Mouse (Mus musculus): ENCODE measurements at regions not wholly inside any gene's neighbourhood (a gene's known extent, or its start where the extent isn't known, plus 50 kb on each side); places are given as distances from the start of the nearest gene placed in this dataset.

DNA sequence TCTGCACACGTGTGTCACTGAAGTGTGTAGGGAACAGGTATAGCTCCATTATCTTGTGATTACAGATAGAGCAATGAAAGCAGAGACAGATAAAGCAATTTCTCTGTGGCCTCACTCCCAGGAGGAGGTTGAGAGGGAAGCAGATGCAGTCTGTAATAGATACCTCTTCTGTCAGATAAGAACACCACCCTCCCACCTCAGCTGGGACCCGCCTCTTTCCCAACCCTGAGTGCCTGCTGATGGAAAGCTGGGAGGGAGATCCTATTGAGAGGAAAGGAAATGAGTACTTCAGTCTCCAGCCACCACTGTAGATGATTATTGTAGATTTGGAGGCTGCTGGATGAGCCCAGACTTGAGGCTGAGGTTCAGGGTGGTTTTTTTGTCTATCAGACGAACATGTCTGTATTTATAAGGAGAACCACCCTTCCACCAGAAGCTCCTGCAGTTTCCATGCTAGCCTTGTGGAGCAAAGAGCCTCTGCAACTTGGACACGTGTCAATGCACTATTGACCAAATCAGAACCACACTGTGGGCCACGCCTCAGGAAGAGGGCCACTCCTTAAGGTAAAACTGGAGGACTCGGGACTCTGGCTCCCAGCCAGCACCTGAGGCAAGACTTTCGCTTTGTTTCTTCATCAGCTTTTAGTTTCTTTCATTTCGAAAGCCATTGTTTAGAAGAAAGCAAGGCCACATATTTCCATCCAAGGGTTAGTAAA lies 55.3 kb upstream of the Plekha5 start:
- 53% methylated on average over 8 of the region's 8 CpGs for WGBS
- H3K36me3 ChIP-seq (ENCODE audit: control insufficient read depth, insufficient read depth, low read length) = no peaks in the 10 kb centered on the region

GRCm38 (mm10) chr6:140367303-140367702 lies 56.6 kb upstream of the Plekha5 start:
- no peak for TF ChIP-seq POLR2A (IDR thresholded peaks at IDR 0.05; ENCODE audit: insufficient read depth, low read depth, low read length)
- no peak overlapping the region for H3K27ac ChIP-seq
- no peak overlapping the region for H3K9ac ChIP-seq (ENCODE audit: low read depth, low read length)
- H3K79me2 ChIP-seq (replicated peaks; ENCODE audit: control insufficient read depth, insufficient read depth, low read length) = no peaks in the 10 kb centered on the region
- no peaks in the 10 kb centered on the region for H3K36me3 ChIP-seq (ENCODE audit: control insufficient read depth, insufficient read depth, low read length)
- no peak overlapping the region for H3K4me3 ChIP-seq
- no peaks in the 10 kb centered on the region for H3K4me1 ChIP-seq (ENCODE audit: control insufficient read depth, insufficient read depth, low read length)
- intact Hi-C loops (cut with DNase I) = no loop called here
- DNase-seq = no peak
- H3K27me3 ChIP-seq (ENCODE audit: control insufficient read depth, insufficient read depth, low read length) = no peaks in the 10 kb centered on the region
- 85% methylated on average over 6 of the region's 6 CpGs for WGBS

More for the DNA sequence above, 55.3 kb upstream of the Plekha5 start:
- Histone ChIP-seq H3K27me3 (ENCODE audit: control insufficient read depth, insufficient read depth, low read length) (no peaks in the 10 kb centered on the region), H3K9ac (ENCODE audit: low read depth, low read length) (no peak overlapping the region), H3K79me2 (replicated peaks; ENCODE audit: control insufficient read depth, insufficient read depth, low read length) (no peaks in the 10 kb centered on the region), H3K4me1 (ENCODE audit: control insufficient read depth, insufficient read depth, low read length) (no peaks in the 10 kb centered on the region), H3K27ac (no peak overlapping the region), H3K4me3 (no peak overlapping the region)
- TF ChIP-seq EP300 (IDR thresholded peaks at IDR 0.05; ENCODE audit: insufficient read depth, low read depth, low read length) (no peak), CTCF (IDR thresholded peaks at IDR 0.05) (no peak), POLR2A (IDR thresholded peaks at IDR 0.05; ENCODE audit: insufficient read depth, low read depth, low read length) (no peak)
- no peak for DNase-seq
- intact Hi-C loops (cut with DNase I) = no loop called here

DNA sequence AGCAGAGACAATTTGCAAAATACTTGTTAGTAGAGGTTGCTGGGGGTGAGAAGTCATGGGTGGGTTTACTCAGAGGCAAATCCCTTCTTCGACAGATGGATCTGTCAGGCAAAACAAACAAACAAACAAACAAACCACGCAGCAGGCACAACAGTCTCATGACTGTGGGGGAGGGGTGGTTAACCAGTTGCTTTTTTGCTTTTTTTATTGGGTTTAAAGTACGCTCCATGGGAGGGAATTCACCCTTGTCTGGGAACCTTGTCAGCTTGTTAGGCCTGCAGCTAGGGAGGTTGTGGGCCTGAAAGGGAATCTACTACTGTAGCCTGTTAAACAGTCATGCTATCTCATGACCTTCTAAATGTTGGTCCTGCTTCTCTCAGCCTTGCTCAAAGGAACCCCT lies 57.1 kb upstream of the Plekha5 start:
- intact Hi-C loops (cut with DNase I) = no loop called here
- H3K4me3 ChIP-seq = no peak overlapping the region
- TF ChIP-seq CTCF (IDR thresholded peaks at IDR 0.05) = no peak
- no peak for TF ChIP-seq POLR2A (IDR thresholded peaks at IDR 0.05; ENCODE audit: insufficient read depth, low read depth, low read length)
- no peak for TF ChIP-seq EP300 (IDR thresholded peaks at IDR 0.05; ENCODE audit: insufficient read depth, low read depth, low read length)
- H3K79me2 ChIP-seq (replicated peaks; ENCODE audit: control insufficient read depth, insufficient read depth, low read length) = no peaks in the 10 kb centered on the region
- DNase-seq = no peak
- 46% methylated on average over 3 of the region's 3 CpGs for WGBS
- H3K36me3 ChIP-seq (ENCODE audit: control insufficient read depth, insufficient read depth, low read length) = no peaks in the 10 kb centered on the region
- H3K9ac ChIP-seq (ENCODE audit: low read depth, low read length) = no peak overlapping the region
- no peaks in the 10 kb centered on the region for H3K4me1 ChIP-seq (ENCODE audit: control insufficient read depth, insufficient read depth, low read length)
- H3K27ac ChIP-seq = no peak overlapping the region
- H3K27me3 ChIP-seq (ENCODE audit: control insufficient read depth, insufficient read depth, low read length) = no peaks in the 10 kb centered on the region

DNA sequence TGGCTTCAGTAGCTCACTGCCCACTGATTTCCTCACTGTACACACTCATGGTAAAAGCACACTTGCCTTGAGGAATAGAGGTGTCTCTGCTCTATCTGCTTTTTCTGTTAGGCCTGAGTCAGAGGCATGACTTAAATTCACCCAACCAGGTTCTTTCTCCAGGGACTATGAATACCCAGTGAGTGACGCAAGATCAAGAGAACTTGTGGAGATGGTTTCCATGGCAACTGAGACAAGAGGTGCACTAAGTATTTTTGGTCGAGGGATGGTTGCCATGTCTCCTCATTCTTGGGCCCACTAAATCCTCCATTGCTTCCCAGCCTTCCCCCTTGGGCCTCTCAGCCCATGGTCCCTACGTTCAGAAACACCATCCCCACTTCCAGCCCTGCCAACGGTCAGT lies 62.9 kb upstream of the Plekha5 start:
- no peak for DNase-seq
- H3K79me2 ChIP-seq (replicated peaks; ENCODE audit: control insufficient read depth, insufficient read depth, low read length) = no peaks in the 10 kb centered on the region
- H3K4me3 ChIP-seq = no peak overlapping the region
- TF ChIP-seq POLR2A (IDR thresholded peaks at IDR 0.05; ENCODE audit: insufficient read depth, low read depth, low read length) (no peak), CTCF (IDR thresholded peaks at IDR 0.05) (no peak), EP300 (IDR thresholded peaks at IDR 0.05; ENCODE audit: insufficient read depth, low read depth, low read length) (no peak)
- WGBS = 78% methylated on average over 4 of the region's 4 CpGs
- no peaks in the 10 kb centered on the region for H3K27me3 ChIP-seq (ENCODE audit: control insufficient read depth, insufficient read depth, low read length)
- intact Hi-C loops (cut with DNase I) = no loop called here
- H3K36me3 ChIP-seq (ENCODE audit: control insufficient read depth, insufficient read depth, low read length) = no peaks in the 10 kb centered on the region
- no peaks in the 10 kb centered on the region for H3K4me1 ChIP-seq (ENCODE audit: control insufficient read depth, insufficient read depth, low read length)
- no peak overlapping the region for H3K9ac ChIP-seq (ENCODE audit: low read depth, low read length)
- H3K27ac ChIP-seq = no peak overlapping the region

GRCm38 (mm10) chr6:140357901-140358300 lies 66.0 kb upstream of the Plekha5 start:
- no peak for DNase-seq
- Histone ChIP-seq H3K9ac (ENCODE audit: low read depth, low read length) (no peak overlapping the region), H3K36me3 (ENCODE audit: control insufficient read depth, insufficient read depth, low read length) (no peaks in the 10 kb centered on the region), H3K4me1 (ENCODE audit: control insufficient read depth, insufficient read depth, low read length) (no peaks in the 10 kb centered on the region; the same call in 1 of the 2 replicates), H3K79me2 (replicated peaks; ENCODE audit: control insufficient read depth, insufficient read depth, low read length) (no peaks in the 10 kb centered on the region), H3K4me3 (no peak overlapping the region), H3K27me3 (ENCODE audit: control insufficient read depth, insufficient read depth, low read length) (no peaks in the 10 kb centered on the region), H3K27ac (no peak overlapping the region)
- TF ChIP-seq CTCF (IDR thresholded peaks at IDR 0.05) = no peak
- no peak for TF ChIP-seq EP300 (IDR thresholded peaks at IDR 0.05; ENCODE audit: insufficient read depth, low read depth, low read length)
- no peak for TF ChIP-seq POLR2A (IDR thresholded peaks at IDR 0.05; ENCODE audit: insufficient read depth, low read depth, low read length)
- intact Hi-C loops (cut with DNase I) = no loop called here
- 71% methylated on average over 2 of the region's 2 CpGs for WGBS

DNA sequence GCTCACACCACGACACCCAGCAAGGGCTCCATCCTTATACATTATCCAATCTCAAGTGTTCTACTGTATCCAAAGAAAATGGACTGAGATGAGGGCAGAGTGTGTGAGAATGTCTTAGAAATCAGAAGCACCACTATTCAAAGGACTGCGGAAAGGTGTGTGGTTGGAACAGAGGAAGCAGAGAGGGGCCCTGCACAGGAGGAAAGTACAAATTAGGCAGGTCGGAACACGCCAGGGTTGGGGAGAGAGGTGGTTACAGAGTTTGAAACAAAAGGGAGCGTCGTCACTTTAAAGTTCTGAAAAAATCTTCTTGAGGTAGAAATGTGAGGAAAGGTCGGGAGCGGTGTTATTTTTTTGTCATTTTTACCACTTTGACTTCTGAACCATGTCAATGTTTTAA lies 66.6 kb upstream of the Plekha5 start:
- H3K36me3 ChIP-seq (ENCODE audit: control insufficient read depth, insufficient read depth, low read length) = no peaks in the 10 kb centered on the region
- H3K4me1 ChIP-seq (ENCODE audit: control insufficient read depth, insufficient read depth, low read length) = no peaks in the 10 kb centered on the region; the same call in 1 of the 2 replicates
- no peak overlapping the region for H3K9ac ChIP-seq (ENCODE audit: low read depth, low read length)
- TF ChIP-seq POLR2A (IDR thresholded peaks at IDR 0.05; ENCODE audit: insufficient read depth, low read depth, low read length) (no peak), EP300 (IDR thresholded peaks at IDR 0.05; ENCODE audit: insufficient read depth, low read depth, low read length) (no peak), CTCF (IDR thresholded peaks at IDR 0.05) (no peak)
- no peak overlapping the region for H3K4me3 ChIP-seq
- intact Hi-C loops (cut with DNase I) = no loop called here
- H3K27me3 ChIP-seq (ENCODE audit: control insufficient read depth, insufficient read depth, low read length) = no peaks in the 10 kb centered on the region
- 84% methylated on average over 8 of the region's 8 CpGs for WGBS
- no peak for DNase-seq
- H3K79me2 ChIP-seq (replicated peaks; ENCODE audit: control insufficient read depth, insufficient read depth, low read length) = no peaks in the 10 kb centered on the region
- no peak overlapping the region for H3K27ac ChIP-seq

Measured in heart, adult 2 months (tissue).